Mouse (Mus musculus): Measurements from ENCODE around the gene Rsu1.

GRCm38 (mm10) chr2:13176304-13176620 is 95.0 kb downstream of the Rsu1 start:
- TF ChIP-seq CTCF (conservative IDR thresholded peaks at IDR 0.05; ENCODE audit: low read length), result no peak
- no peak for TF ChIP-seq POU5F1 (IDR thresholded peaks at IDR 0.05; ENCODE audit: borderline replicate concordance, low read length)

All from E14TG2a.4 (cell line).